Mouse (Mus musculus) testis, adult 2 months (tissue): ENCODE measurements at regions not wholly inside any gene's neighbourhood (a gene's known extent, or its start where the extent isn't known, plus 50 kb on each side); places are given as distances from the start of the nearest gene placed in this dataset.

ENCODE experiments used
- CTCF ChIP-seq: fragments of 200-500 bp; IDR thresholded peaks from 2 replicates; pipeline ENCODE4 v1.5.1; 2012; ENCODE audit warnings: low read depth, mild to moderate bottlenecking, inconsistent platforms, low read length, moderate library complexity; ENCODE audit not compliant: control insufficient read depth, insufficient read depth, insufficient replicate concordance
- POLR2A ChIP-seq: fragments of 200-500 bp; IDR thresholded peaks from 2 replicates; pipeline ENCODE4 v1.6.1; 2012; ENCODE audit warnings: low read depth, mild to moderate bottlenecking, inconsistent platforms, low read length, moderate library complexity; ENCODE audit not compliant: control insufficient read depth

DNA sequence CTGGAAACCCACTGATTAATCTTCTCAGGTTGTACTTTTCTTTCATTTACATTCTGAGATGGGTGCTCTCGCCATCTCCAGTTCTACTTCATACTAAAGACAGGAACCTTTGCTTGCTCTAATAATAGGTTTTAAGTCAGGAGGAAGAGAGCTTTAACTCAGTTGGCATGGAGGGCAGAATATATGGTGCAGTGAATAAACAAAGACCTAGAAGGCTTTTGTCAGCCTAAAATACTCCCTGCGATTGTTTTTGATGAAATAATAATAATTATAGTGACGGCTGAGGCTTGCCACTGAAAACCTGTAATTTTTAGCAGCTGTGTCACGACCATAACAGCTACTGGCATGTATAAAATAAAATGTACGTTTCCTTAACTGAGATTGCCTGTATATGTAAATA lies 327.9 kb upstream of the Cwc22 start:
- TF ChIP-seq CTCF (no peak), POLR2A (no peak)
